8 mouse cellular contexts compared by ENCODE assay signal in the genomic region with DNA sequence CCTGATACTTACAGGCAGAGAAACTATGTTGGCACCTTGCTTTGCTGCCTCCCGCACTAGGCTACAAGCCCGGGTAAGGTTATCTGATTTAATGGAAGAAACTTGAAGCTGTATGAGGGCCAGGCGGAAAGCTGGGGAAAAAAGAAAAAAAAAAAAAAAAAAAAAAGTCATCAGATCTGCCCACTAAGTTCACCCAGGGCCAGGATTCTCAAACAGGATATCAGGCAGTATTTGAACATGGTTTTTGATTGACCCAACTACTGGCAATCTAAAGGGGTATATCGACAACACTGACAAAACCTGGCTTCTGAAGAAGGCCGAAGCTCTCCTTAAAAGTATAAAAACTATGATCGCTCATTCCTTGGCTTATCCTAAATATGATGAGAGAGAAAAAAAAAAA. TPM values are rescaled to one million over a fixed set of nuclear protein-coding genes. Genes with fewer than 3 reads are reported as not detected.
DNase-seq lines count a peak whose midpoint lies in the region; ATAC-seq lines count a peak whose summit lies in the region.

No protein-coding gene starts in this region.

- no peak overlapping the region for H3K9ac ChIP-seq in lung, embryonic 16.5 days (ENCODE audit: low read length)
- peak overlapping the region; percentile 86 for H3K9ac ChIP-seq in liver, embryonic 12.5 days
- H3K9ac ChIP-seq in stomach, embryonic 15.5 days = no peak overlapping the region; the same call in 1 of the 2 replicates

- H3K4me2 ChIP-seq in lung, embryonic 16.5 days (ENCODE audit: low read depth, low read length) = peak overlapping the region; percentile 76
- peak overlapping the region; percentile 96 for H3K4me2 ChIP-seq in liver, embryonic 12.5 days
- peak overlapping the region; percentile 71 for H3K4me2 ChIP-seq in stomach, embryonic 15.5 days

- H3K4me3 ChIP-seq in lung, embryonic 16.5 days (ENCODE audit: low read length) = peak overlapping the region; percentile 88
- peak overlapping the region; percentile 83 for H3K4me3 ChIP-seq in liver, embryonic 12.5 days
- peak overlapping the region; percentile 95 for H3K4me3 ChIP-seq in stomach, embryonic 15.5 days (replicated peaks)

- peaks cover 10% of the 10 kb centered on the region for H3K36me3 ChIP-seq in lung, embryonic 16.5 days (ENCODE audit: control insufficient read depth, insufficient read depth, low read length)
- H3K36me3 ChIP-seq in liver, embryonic 12.5 days = peaks cover 39% of the 10 kb centered on the region
- H3K36me3 ChIP-seq in stomach, embryonic 15.5 days = 0 out of 2 replicates have a peak, but pooled peaks cover 3% of the 10 kb centered on the region

- peaks cover 2% of the 10 kb centered on the region; the same call in 1 of the 2 replicates for H3K4me1 ChIP-seq in lung, embryonic 16.5 days (replicated peaks; ENCODE audit: control insufficient read depth, insufficient read depth, low read length)
- peaks cover 18% of the 10 kb centered on the region for H3K4me1 ChIP-seq in liver, embryonic 12.5 days
- H3K4me1 ChIP-seq in stomach, embryonic 15.5 days = peaks cover 2% of the 10 kb centered on the region; the same call in 1 of the 2 replicates

- H3K9me3 ChIP-seq in lung, embryonic 16.5 days (ENCODE audit: control insufficient read depth, low read length) = no peaks in the 10 kb centered on the region
- no peaks in the 10 kb centered on the region for H3K9me3 ChIP-seq in liver, embryonic 12.5 days (replicated peaks)
- H3K9me3 ChIP-seq in stomach, embryonic 15.5 days = no peaks in the 10 kb centered on the region

- WGBS in lung, embryonic 16.5 days = 69% methylated on average over 6 of the region's 6 CpGs
- 57% methylated on average over 6 of the region's 6 CpGs for WGBS in liver, embryonic 12.5 days (ENCODE audit: insufficient replicate concordance)
- 75% methylated on average over 6 of the region's 6 CpGs for WGBS in stomach, embryonic 15.5 days

- no peak for ATAC-seq in lung, embryonic 16.5 days (ENCODE audit: low read depth)
- no peak for ATAC-seq in liver, embryonic 12.5 days
- no peak for ATAC-seq in stomach, embryonic 15.5 days (ENCODE audit: insufficient read depth, low FRiP score, low read depth)

- DNase-seq in cerebellum, adult 9-10 months = peak; percentile 19
- DNase-seq in cerebellum, postnatal 25 days = no peak
- DNase-seq in lung, postnatal 25 days (ENCODE audit: low spot score) = no peak
- DNase-seq in frontal cortex, postnatal 25 days (ENCODE audit: low spot score in 2 of 2) = no peak
- no peak for DNase-seq in thymus, postnatal 25 days

- H3K27ac ChIP-seq in lung, embryonic 16.5 days (ENCODE audit: low read length) = no peak overlapping the region
- no peak overlapping the region; the same call in 1 of the 2 replicates for H3K27ac ChIP-seq in liver, embryonic 12.5 days
- H3K27ac ChIP-seq in stomach, embryonic 15.5 days = peak overlapping the region; percentile 95; the same call in 1 of the 2 replicates

- no peaks in the 10 kb centered on the region for H3K27me3 ChIP-seq in lung, embryonic 16.5 days (ENCODE audit: control insufficient read depth, insufficient read depth, low read depth, low read length)
- H3K27me3 ChIP-seq in liver, embryonic 12.5 days (replicated peaks) = no peaks in the 10 kb centered on the region
- no peaks in the 10 kb centered on the region for H3K27me3 ChIP-seq in stomach, embryonic 15.5 days (replicated peaks)

RNA-seq across cellular contexts. Expression of gene Nit2, which starts 1.1 kb away (rescaled TPM):
- polyA plus RNA-seq in lung, embryonic 16.5 days (2015; fragmentation: Nextera tagmentation; extraction: Ambion mirVana) = 65.5 and 68.4 TPM in 2 replicates
- polyA plus RNA-seq in liver, embryonic 12.5 days (2016; fragmentation: Nextera tagmentation; extraction: Ambion mirVana) = 42.5 and 42.6 TPM in 2 replicates
- 76.3 and 88.5 TPM in 2 replicates for polyA plus RNA-seq in stomach, embryonic 15.5 days (2015; fragmentation: Nextera tagmentation; extraction: Ambion mirVana)

RNA-seq across cellular contexts. Expression of gene Tomm70a, which starts 44.6 kb away (rescaled TPM):
- 28.6 and 31.0 TPM in 2 replicates for polyA plus RNA-seq in lung, embryonic 16.5 days (2015; fragmentation: Nextera tagmentation; extraction: Ambion mirVana)
- 50.7 and 51.2 TPM in 2 replicates for polyA plus RNA-seq in liver, embryonic 12.5 days (2016; fragmentation: Nextera tagmentation; extraction: Ambion mirVana)
- polyA plus RNA-seq in stomach, embryonic 15.5 days (2015; fragmentation: Nextera tagmentation; extraction: Ambion mirVana) = 44.7 and 45.7 TPM in 2 replicates
